Mouse (Mus musculus): ENCODE results near the gene Klk8. TPM values are rescaled to one million over a fixed set of nuclear protein-coding genes. Genes with fewer than 3 reads are reported as not detected.

The Klk8 gene
- total RNA-seq (2021) (10 to 100 TPM; 10.6 TPM), polyA plus RNA-seq (2012; rRNA removed) (8.5 and 9.0 TPM in 2 replicates)
- long read RNA-seq: 0 reads

DNA sequence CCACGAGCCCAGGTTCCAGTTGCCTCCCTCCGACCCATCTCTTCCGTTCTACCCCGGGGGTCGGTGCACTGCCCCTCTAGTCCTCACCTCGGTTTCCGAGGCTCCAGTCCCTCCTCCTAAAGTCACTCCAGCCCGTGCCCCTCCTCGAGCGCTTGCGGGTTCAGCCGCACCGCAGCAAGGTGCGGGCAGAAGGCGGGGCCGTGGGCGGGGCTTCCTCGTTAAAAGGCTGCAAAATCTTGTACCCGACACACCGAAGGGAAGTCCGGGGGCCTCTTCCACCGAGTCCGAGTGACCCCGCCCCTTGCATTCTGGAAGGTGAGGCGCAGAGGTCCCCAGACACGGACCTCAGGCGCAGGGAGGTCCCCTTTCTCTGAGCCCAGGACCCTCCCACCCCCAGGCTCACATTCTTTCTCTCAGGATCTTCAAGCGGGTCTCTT lies at the start of gene Klk8:
Gene Klk8, plus strand, starts transcription at position 245 of the 437 bp plus-strand sequence.
- H3K27ac ChIP-seq: peak within 1 kb of the TSS; percentile 65
- intact Hi-C loops (cut with DNase I): no loop called here
- H3K4me3 ChIP-seq: peak within 1 kb of the TSS; percentile 54
- TF ChIP-seq CTCF (IDR thresholded peaks at IDR 0.05) (no peak), EP300 (IDR thresholded peaks at IDR 0.05; ENCODE audit: insufficient read depth, low read depth, low read length) (no peak), POLR2A (IDR thresholded peaks at IDR 0.05; ENCODE audit: insufficient read depth, low read depth, low read length) (no peak)
- H3K27me3 ChIP-seq (ENCODE audit: control insufficient read depth, insufficient read depth, low read length): no peaks in the 10 kb centered on the region
- no peaks in the 10 kb centered on the region for H3K36me3 ChIP-seq (ENCODE audit: control insufficient read depth, insufficient read depth, low read length)
- peak; percentile 51 to 59 for DNase-seq
- no peaks in the 10 kb centered on the region; the same call in 1 of the 2 replicates for H3K4me1 ChIP-seq (ENCODE audit: control insufficient read depth, insufficient read depth, low read length)
- 2% methylated on average over 28 of the region's 28 CpGs for WGBS
- no peaks in the 10 kb centered on the region for H3K79me2 ChIP-seq (replicated peaks; ENCODE audit: control insufficient read depth, insufficient read depth, low read length)
- H3K9ac ChIP-seq (ENCODE audit: low read depth, low read length): peak within 1 kb of the TSS; percentile 45

- Histone ChIP-seq H3K4me3 (no peak overlapping the region), H3K79me2 (replicated peaks; ENCODE audit: control insufficient read depth, insufficient read depth, low read length) (no peaks in the 10 kb centered on the region), H3K9ac (ENCODE audit: low read depth, low read length) (no peak overlapping the region), H3K4me1 (ENCODE audit: control insufficient read depth, insufficient read depth, low read length) (peaks cover 5% of the 10 kb centered on the region), H3K36me3 (ENCODE audit: control insufficient read depth, insufficient read depth, low read length) (peaks cover 3% of the 10 kb centered on the region; the same call in 1 of the 2 replicates), H3K27ac (peak overlapping the region; percentile 32), H3K27me3 (ENCODE audit: control insufficient read depth, insufficient read depth, low read length) (no peaks in the 10 kb centered on the region)
- intact Hi-C loops (cut with DNase I): loop anchor here (5.0 kb wide), 1 partner anchor 65 kb away; no protein-coding TSS in a partner anchor
- WGBS: 31% methylated on average over 1 of the region's 1 CpGs
- TF ChIP-seq EP300 (IDR thresholded peaks at IDR 0.05; ENCODE audit: insufficient read depth, low read depth, low read length): no peak
- TF ChIP-seq POLR2A (IDR thresholded peaks at IDR 0.05; ENCODE audit: insufficient read depth, low read depth, low read length): no peak
- no peak for TF ChIP-seq CTCF (IDR thresholded peaks at IDR 0.05)
- peak; percentile 38 to 58 for DNase-seq
These were observed 49.6 kb upstream of the Klk8 start for GRCm38 (mm10) chr7:43747788-43748187.

GRCm38 (mm10) chr7:43752806-43753205 lies 44.6 kb upstream of the Klk8 start:
- intact Hi-C loops (cut with DNase I): no loop called here
- peaks cover 5% of the 10 kb centered on the region for H3K4me1 ChIP-seq (ENCODE audit: control insufficient read depth, insufficient read depth, low read length)
- H3K4me3 ChIP-seq: no peak overlapping the region
- H3K27me3 ChIP-seq (ENCODE audit: control insufficient read depth, insufficient read depth, low read length): no peaks in the 10 kb centered on the region
- H3K27ac ChIP-seq: no peak overlapping the region
- no peak for TF ChIP-seq POLR2A (IDR thresholded peaks at IDR 0.05; ENCODE audit: insufficient read depth, low read depth, low read length)
- TF ChIP-seq CTCF (IDR thresholded peaks at IDR 0.05): no peak
- TF ChIP-seq EP300 (IDR thresholded peaks at IDR 0.05; ENCODE audit: insufficient read depth, low read depth, low read length): no peak
- no peaks in the 10 kb centered on the region for H3K79me2 ChIP-seq (replicated peaks; ENCODE audit: control insufficient read depth, insufficient read depth, low read length)
- H3K9ac ChIP-seq (ENCODE audit: low read depth, low read length): no peak overlapping the region
- 27% methylated on average over 2 of the region's 2 CpGs for WGBS
- DNase-seq: no peak
- no peaks in the 10 kb centered on the region for H3K36me3 ChIP-seq (ENCODE audit: control insufficient read depth, insufficient read depth, low read length)

DNA sequence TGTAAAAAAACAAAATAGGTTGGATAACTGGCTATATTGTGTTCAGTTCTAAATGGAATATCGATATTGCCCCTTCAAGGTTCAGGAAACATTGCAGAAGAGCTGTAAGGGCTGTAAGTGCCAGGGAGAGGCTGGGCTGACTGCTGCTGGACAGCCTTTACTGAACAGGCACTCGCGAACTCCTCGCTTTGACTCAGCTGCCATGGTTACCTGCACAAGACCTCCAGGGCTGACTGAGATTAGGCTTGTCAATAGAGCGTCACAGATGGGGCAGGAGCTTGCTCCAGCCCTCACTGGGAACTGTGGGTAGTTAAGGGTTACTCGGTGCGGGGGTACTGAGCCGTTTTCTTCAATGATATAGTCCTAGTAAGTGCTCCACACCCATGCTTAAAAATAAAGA lies 30.9 kb upstream of the Klk8 start:
- Histone ChIP-seq H3K4me1 (ENCODE audit: control insufficient read depth, insufficient read depth, low read length) (no peaks in the 10 kb centered on the region), H3K9ac (ENCODE audit: low read depth, low read length) (no peak overlapping the region), H3K27ac (no peak overlapping the region), H3K79me2 (replicated peaks; ENCODE audit: control insufficient read depth, insufficient read depth, low read length) (no peaks in the 10 kb centered on the region), H3K4me3 (no peak overlapping the region), H3K27me3 (ENCODE audit: control insufficient read depth, insufficient read depth, low read length) (no peaks in the 10 kb centered on the region), H3K36me3 (ENCODE audit: control insufficient read depth, insufficient read depth, low read length) (no peaks in the 10 kb centered on the region)
- intact Hi-C loops (cut with DNase I): loop anchor here (5.0 kb wide), 1 partner anchor 84 kb away; no protein-coding TSS in a partner anchor
- TF ChIP-seq POLR2A (IDR thresholded peaks at IDR 0.05; ENCODE audit: insufficient read depth, low read depth, low read length): no peak
- TF ChIP-seq CTCF (IDR thresholded peaks at IDR 0.05): no peak
- TF ChIP-seq EP300 (IDR thresholded peaks at IDR 0.05; ENCODE audit: insufficient read depth, low read depth, low read length): no peak
- WGBS: 55% methylated on average over 8 of the region's 8 CpGs
- no peak for DNase-seq

- H3K27ac ChIP-seq: no peak within 1 kb of the TSS
- H3K4me3 ChIP-seq: no peak within 1 kb of the TSS
- H3K9ac ChIP-seq (ENCODE audit: low read depth, low read length): no peak within 1 kb of the TSS
- 72% methylated on average over 4 of the region's 4 CpGs for WGBS
- no peaks in the 10 kb centered on the region for H3K4me1 ChIP-seq (ENCODE audit: control insufficient read depth, insufficient read depth, low read length)
- intact Hi-C loops (cut with DNase I): loop anchor here (5.0 kb wide), 1 partner anchor 86 kb away; no protein-coding TSS in a partner anchor
- no peaks in the 10 kb centered on the region for H3K36me3 ChIP-seq (ENCODE audit: control insufficient read depth, insufficient read depth, low read length)
- no peak for TF ChIP-seq POLR2A (IDR thresholded peaks at IDR 0.05; ENCODE audit: insufficient read depth, low read depth, low read length)
- TF ChIP-seq EP300 (IDR thresholded peaks at IDR 0.05; ENCODE audit: insufficient read depth, low read depth, low read length): no peak
- TF ChIP-seq CTCF (IDR thresholded peaks at IDR 0.05): no peak
- H3K79me2 ChIP-seq (replicated peaks; ENCODE audit: control insufficient read depth, insufficient read depth, low read length): no peaks in the 10 kb centered on the region
- H3K27me3 ChIP-seq (ENCODE audit: control insufficient read depth, insufficient read depth, low read length): no peaks in the 10 kb centered on the region
- DNase-seq: no peak
These were observed 28.8 kb upstream of the Klk8 start, which contains the start of gene Klk12 for GRCm38 (mm10) chr7:43768597-43768996. TSS of gene Klk12 (plus strand) at chr7:43768897.

GRCm38 (mm10) chr7:43769636-43770035 lies 27.7 kb upstream of the Klk8 start:
- no peak overlapping the region for H3K27ac ChIP-seq
- H3K27me3 ChIP-seq (ENCODE audit: control insufficient read depth, insufficient read depth, low read length): no peaks in the 10 kb centered on the region
- peak in 1 of 2 experiments; percentile 0 for DNase-seq
- no peaks in the 10 kb centered on the region for H3K79me2 ChIP-seq (replicated peaks; ENCODE audit: control insufficient read depth, insufficient read depth, low read length)
- no peaks in the 10 kb centered on the region for H3K36me3 ChIP-seq (ENCODE audit: control insufficient read depth, insufficient read depth, low read length)
- intact Hi-C loops (cut with DNase I): loop anchor here (5.0 kb wide), 1 partner anchor 87 kb away; no protein-coding TSS in a partner anchor
- no peaks in the 10 kb centered on the region for H3K4me1 ChIP-seq (ENCODE audit: control insufficient read depth, insufficient read depth, low read length)
- WGBS: 84% methylated on average over 8 of the region's 8 CpGs
- TF ChIP-seq POLR2A (IDR thresholded peaks at IDR 0.05; ENCODE audit: insufficient read depth, low read depth, low read length) (no peak), EP300 (IDR thresholded peaks at IDR 0.05; ENCODE audit: insufficient read depth, low read depth, low read length) (no peak), CTCF (IDR thresholded peaks at IDR 0.05) (no peak)
- H3K9ac ChIP-seq (ENCODE audit: low read depth, low read length): no peak overlapping the region
- no peak overlapping the region for H3K4me3 ChIP-seq

Data from heart, adult 2 months (tissue).